Mouse (Mus musculus) stomach, embryonic 14.5 days (tissue): Measurements from ENCODE around the gene Eif2b5. TPM values are rescaled to one million over a fixed set of nuclear protein-coding genes. Genes with fewer than 3 reads are reported as not detected.

Source experiments
- ATAC-seq: fragments of 200-750 bp; cut with Nextera tagmentation; 2 replicates; pipeline ENCODE4 v1.8.0; 2017; ENCODE audit warnings: low read depth, moderate TSS enrichment; ENCODE audit not compliant: insufficient number of reproducible peaks, insufficient read depth, low FRiP score
- H3K27ac ChIP-seq: fragments of 300-500 bp; sonication (generic); 2 replicates; pipeline ENCODE4 v1.5.1; 2014; ENCODE audit warnings: mild to moderate bottlenecking, low read length, moderate library complexity, mixed read lengths
- H3K27me3 ChIP-seq: fragments of 300-500 bp; sonication (generic); 2 replicates; pipeline ENCODE4 v1.6.1; 2014; ENCODE audit warnings: low read length, control low read depth, mixed read lengths; ENCODE audit not compliant: control insufficient read depth, insufficient read depth
- H3K36me3 ChIP-seq: fragments of 300-500 bp; sonication (generic); 2 replicates; pipeline ENCODE4 v1.6.1; 2014; ENCODE audit warnings: mild to moderate bottlenecking, control low read depth, low read length, moderate library complexity, mixed read lengths; ENCODE audit not compliant: control insufficient read depth, insufficient read depth
- H3K4me1 ChIP-seq: fragments of 300-500 bp; sonication (generic); 2 replicates; pipeline ENCODE4 v1.6.1; 2014; ENCODE audit warnings: low read length, control low read depth, mixed read lengths; ENCODE audit not compliant: control insufficient read depth, insufficient read depth
- H3K4me2 ChIP-seq: fragments of 300-500 bp; sonication (generic); replicated peaks from 2 replicates; pipeline ENCODE4 v1.6.1; 2014; ENCODE audit warnings: low read depth, low read length, control low read depth
- H3K4me3 ChIP-seq: fragments of 300-500 bp; sonication (generic); 2 replicates; pipeline ENCODE4 v1.5.1; 2014; ENCODE audit warnings: low read depth, low read length, control low read depth
- H3K9ac ChIP-seq: fragments of 300-500 bp; sonication (generic); replicated peaks from 2 replicates; pipeline ENCODE4 v1.6.1; 2014; ENCODE audit warnings: low read depth, mild to moderate bottlenecking, control low read depth, low read length, moderate library complexity, mixed read lengths
- H3K9me3 ChIP-seq: fragments of 300-500 bp; sonication (generic); 2 replicates; pipeline ENCODE4 v1.6.1; 2016; ENCODE audit warnings: low read depth, low read length, control low read depth; ENCODE audit not compliant: control insufficient read depth
- WGBS: fragments of 180-500 bp; shearing (Covaris S2); extraction: QIAGEN DNeasy Blood & Tissue Kit; methylation state at CpG from one replicate; pipeline ENCODE4 v1.1.7; 2014; 5-methylcytosine and 5-hydroxymethylcytosine counted together
- polyA plus RNA-seq: library from polyadenylated mRNA; unstranded; fragments of >200 nt; fragmentation: Nextera tagmentation; extraction: Ambion mirVana; gene quantifications from 2 replicates; pipeline ENCODE4 v1.2.1, GENCODE M21; 2014

Eif2b5 gene
- polyA plus RNA-seq, 1 experiment from 2014 or later, result 87.3 TPM

- H3K4me2 ChIP-seq, result no peak overlapping the region
- H3K27me3 ChIP-seq, result no peaks in the 10 kb centered on the region
- WGBS, result 71% methylated on average over 2 of the region's 2 CpGs
- peaks cover 4% of the 10 kb centered on the region; the same call in 1 of the 2 replicates for H3K4me1 ChIP-seq
- ATAC-seq, result no peak
- H3K9ac ChIP-seq, result no peak overlapping the region
- H3K27ac ChIP-seq, result no peak overlapping the region
- H3K36me3 ChIP-seq, result no peaks in the 10 kb centered on the region
- H3K4me3 ChIP-seq, result no peak overlapping the region
- H3K9me3 ChIP-seq, result no peaks in the 10 kb centered on the region
Observed at GRCm38 (mm10) chr16:20493452-20493851, 5.2 kb upstream of the Eif2b5 start.

- no peaks in the 10 kb centered on the region for H3K27me3 ChIP-seq
- H3K4me2 ChIP-seq, result peak overlapping the region; percentile 33
- H3K9ac ChIP-seq, result no peak overlapping the region
- H3K4me3 ChIP-seq, result peak overlapping the region; percentile 20
- H3K4me1 ChIP-seq, result peaks cover 4% of the 10 kb centered on the region; the same call in 1 of the 2 replicates
- no peak overlapping the region for H3K27ac ChIP-seq
- no peaks in the 10 kb centered on the region for H3K9me3 ChIP-seq
- H3K36me3 ChIP-seq, result peaks cover 14% of the 10 kb centered on the region
- WGBS, result 22% methylated on average over 25 of the region's 25 CpGs
- ATAC-seq, result 0 out of 2 replicates have a peak, but pooled peaks have one; percentile 6
Observed at GRCm38 (mm10) chr16:20496671-20497600, 1.7 kb upstream of the Eif2b5 start.

DNA sequence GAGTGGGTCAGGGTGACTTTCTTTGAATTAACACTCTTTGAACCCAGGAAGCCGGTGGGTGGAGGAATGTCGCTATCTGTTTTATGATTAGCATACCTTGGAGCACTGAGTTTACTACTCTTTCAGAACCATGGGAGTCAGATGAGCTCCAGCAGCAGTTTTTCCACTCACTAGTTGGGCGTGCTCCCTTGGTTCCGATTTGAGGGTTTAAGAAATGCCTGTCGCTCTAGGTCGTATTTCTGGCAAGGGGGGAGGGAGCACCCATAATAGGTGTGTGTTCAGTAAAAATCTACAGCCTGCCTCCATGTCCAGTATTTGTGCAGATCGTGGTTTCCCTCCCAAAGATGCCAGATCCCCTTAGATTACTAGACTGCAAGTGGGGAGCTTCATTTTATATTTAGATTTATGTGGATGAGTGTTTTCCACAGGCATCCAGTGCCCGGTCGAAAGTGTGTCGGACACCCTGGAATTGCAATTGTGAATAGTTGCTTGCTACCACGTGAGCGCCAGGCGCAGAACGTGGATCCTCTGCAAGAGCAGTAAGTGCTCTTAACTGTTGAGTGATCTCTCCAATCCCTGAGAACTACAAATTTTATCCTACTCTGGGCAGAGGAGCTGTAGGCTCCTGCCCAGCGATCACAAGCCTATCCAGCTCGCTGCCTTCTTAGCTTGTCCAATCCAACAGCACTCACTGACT, 489 bp upstream of the Eif2b5 start:
- no peak; the same call in 1 of the 2 replicates for ATAC-seq
- 11% methylated on average over 16 of the region's 16 CpGs for WGBS

DNA sequence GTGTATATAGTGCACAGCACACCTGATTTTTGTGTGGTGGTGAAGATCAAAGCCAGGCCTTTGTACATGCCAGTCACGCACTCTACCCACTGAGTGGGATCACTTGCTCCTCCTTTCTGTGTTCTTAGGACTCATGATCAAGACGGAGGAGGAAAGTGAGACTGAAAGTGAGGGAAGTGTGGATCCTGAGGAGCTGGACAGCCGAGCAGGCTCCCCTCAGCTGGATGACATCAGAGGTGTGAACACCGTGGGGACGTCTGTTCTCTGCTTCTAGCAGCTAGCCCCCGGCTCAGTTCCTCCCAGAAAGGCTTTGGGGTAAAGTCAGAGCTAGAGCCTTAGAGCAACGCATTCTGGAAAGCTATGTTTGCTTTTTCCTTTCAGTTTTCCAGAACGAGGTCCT, 7.4 kb downstream of the Eif2b5 start:
- H3K27ac ChIP-seq, result no peak overlapping the region
- no peaks in the 10 kb centered on the region for H3K9me3 ChIP-seq
- no peak overlapping the region for H3K4me2 ChIP-seq
- no peak overlapping the region for H3K4me3 ChIP-seq
- ATAC-seq, result no peak
- H3K9ac ChIP-seq, result no peak overlapping the region
- H3K27me3 ChIP-seq, result no peaks in the 10 kb centered on the region
- peaks cover 93% of the 10 kb centered on the region for H3K36me3 ChIP-seq
- 83% methylated on average over 8 of the region's 8 CpGs for WGBS
- no peaks in the 10 kb centered on the region for H3K4me1 ChIP-seq

More for the DNA sequence above, 489 bp upstream of the Eif2b5 start:
- no peaks in the 10 kb centered on the region for H3K9me3 ChIP-seq
- H3K4me1 ChIP-seq, result peaks cover 4% of the 10 kb centered on the region; the same call in 1 of the 2 replicates
- peak overlapping the region; percentile 90 for H3K4me3 ChIP-seq
- no peaks in the 10 kb centered on the region for H3K27me3 ChIP-seq
- H3K36me3 ChIP-seq, result peaks cover 26% of the 10 kb centered on the region
- H3K9ac ChIP-seq, result no peak overlapping the region; the same call in 1 of the 2 replicates
- 0 out of 2 replicates have a peak overlapping the region, but pooled peaks have one; percentile 64 for H3K27ac ChIP-seq
- peak overlapping the region; percentile 85 for H3K4me2 ChIP-seq

- ATAC-seq, result no peak
- H3K4me2 ChIP-seq, result no peak overlapping the region
- H3K36me3 ChIP-seq, result peaks cover 65% of the 10 kb centered on the region
- H3K9me3 ChIP-seq, result no peaks in the 10 kb centered on the region
- H3K4me1 ChIP-seq, result no peaks in the 10 kb centered on the region
- WGBS, result 87% methylated on average over 3 of the region's 3 CpGs
- H3K27me3 ChIP-seq, result no peaks in the 10 kb centered on the region
- no peak overlapping the region for H3K4me3 ChIP-seq
- H3K9ac ChIP-seq, result no peak overlapping the region
- H3K27ac ChIP-seq, result no peak overlapping the region
Observed at GRCm38 (mm10) chr16:20509349-20509748, 10.7 kb downstream of the Eif2b5 start.

GRCm38 (mm10) chr16:20511277-20511847, 12.7 kb downstream of the Eif2b5 start:
- WGBS, result 87% methylated on average over 7 of the region's 7 CpGs
- no peaks in the 10 kb centered on the region for H3K9me3 ChIP-seq
- 0 out of 2 replicates have a peak, but pooled peaks cover 2% of the 10 kb centered on the region for H3K4me1 ChIP-seq
- no peak overlapping the region for H3K4me2 ChIP-seq
- H3K27ac ChIP-seq, result no peak overlapping the region
- no peaks in the 10 kb centered on the region for H3K27me3 ChIP-seq
- peaks cover 47% of the 10 kb centered on the region for H3K36me3 ChIP-seq
- ATAC-seq, result no peak
- no peak overlapping the region for H3K4me3 ChIP-seq
- no peak overlapping the region for H3K9ac ChIP-seq

DNA sequence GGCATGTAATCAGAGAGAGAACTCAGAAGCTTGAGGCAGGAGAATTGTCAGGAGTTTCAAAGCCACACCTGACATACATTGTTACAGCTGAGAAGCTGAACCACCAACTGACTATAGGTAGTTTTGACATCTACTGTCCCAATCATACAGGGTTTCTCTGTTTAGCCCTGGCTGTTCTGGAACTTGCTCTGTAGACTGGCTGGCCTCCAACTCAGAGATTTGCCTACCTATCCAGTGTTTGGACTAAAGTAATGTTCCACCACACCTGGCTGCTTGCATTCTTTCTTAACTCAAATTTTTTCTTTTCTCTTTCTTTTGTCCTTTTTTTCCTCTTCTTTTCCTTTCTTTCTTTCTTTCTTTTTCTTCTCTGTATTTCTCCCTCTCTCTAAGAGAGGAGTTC, 17.4 kb downstream of the Eif2b5 start:
- peak overlapping the region; percentile 94; the same call in 1 of the 2 replicates for H3K27ac ChIP-seq
- peak overlapping the region; percentile 60 for H3K4me2 ChIP-seq
- H3K4me1 ChIP-seq, result 0 out of 2 replicates have a peak, but pooled peaks cover 10% of the 10 kb centered on the region
- ATAC-seq, result no peak
- peak overlapping the region; percentile 90; the same call in 1 of the 2 replicates for H3K9ac ChIP-seq
- H3K36me3 ChIP-seq, result peaks cover 10% of the 10 kb centered on the region
- H3K27me3 ChIP-seq, result no peaks in the 10 kb centered on the region
- peak overlapping the region; percentile 94 for H3K4me3 ChIP-seq
- H3K9me3 ChIP-seq, result no peaks in the 10 kb centered on the region

DNA sequence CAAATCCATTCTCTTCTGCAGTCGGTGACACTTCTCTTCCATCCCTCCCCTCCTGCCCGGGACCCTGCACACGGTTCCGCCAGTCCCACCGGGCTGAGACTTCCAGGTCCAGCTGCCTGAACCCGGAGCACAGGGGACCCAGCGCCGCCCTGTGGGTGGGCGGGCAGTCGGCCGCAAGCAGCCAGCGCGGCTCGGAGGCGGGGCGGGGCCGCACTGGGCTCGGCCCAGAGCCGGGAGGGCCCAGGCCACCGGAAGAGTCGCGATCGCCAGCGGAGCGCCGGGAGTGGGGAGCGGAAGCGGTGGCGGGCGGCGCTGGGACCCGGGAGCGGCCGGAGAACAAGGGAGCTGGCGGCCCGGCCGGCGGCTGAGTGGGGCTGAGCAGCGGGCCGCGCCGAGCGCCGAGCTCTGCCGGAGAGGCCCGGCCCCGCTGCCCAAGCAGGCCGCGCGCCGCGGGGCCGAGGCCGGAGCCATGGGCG, 18.1 kb downstream of the Eif2b5 start, which contains the start of gene Dvl3:
Gene Dvl3, plus strand, starts transcription at position 257 of the 476 bp plus-strand sequence.
- peak within 1 kb of the TSS; percentile 94 for H3K4me3 ChIP-seq
- peaks cover 5% of the 10 kb centered on the region for H3K36me3 ChIP-seq
- peak within 1 kb of the TSS; percentile 94 for H3K27ac ChIP-seq
- ATAC-seq, result peak; percentile 96
- H3K27me3 ChIP-seq, result no peaks in the 10 kb centered on the region
- no peaks in the 10 kb centered on the region for H3K9me3 ChIP-seq
- H3K4me2 ChIP-seq, result peak within 1 kb of the TSS; percentile 82
- H3K4me1 ChIP-seq, result 0 out of 2 replicates have a peak, but pooled peaks cover 10% of the 10 kb centered on the region
- H3K9ac ChIP-seq, result peak within 1 kb of the TSS; percentile 90
- WGBS, result 1% methylated on average over 53 of the region's 55 CpGs
